Mouse (Mus musculus) heart, postnatal 36 days (tissue): ENCODE data around the gene Rab11fip5. TPM values are rescaled to one million over a fixed set of nuclear protein-coding genes. Genes with fewer than 3 reads are reported as not detected.

Experiments used
- DNase-seq, 2 experiments: peaks; one replicate each; pipeline ENCODE4 v3.0.0; 2021 to 2022
- intact Hi-C: fragments of 180-260 bp; cut with DNase I; formaldehyde crosslinking; loops from one replicate; pipeline ENCODE4 v1.15.1; 2025
- total RNA-seq, 2 experiments: library from RNA; stranded (reverse); gene quantifications; 2 replicates each; pipeline ENCODE4 v1.2.3; 2021

The Rab11fip5 gene
- total RNA-seq, 2 experiments from 2014 or later, result 65.0 to 67.0 TPM

DNA sequence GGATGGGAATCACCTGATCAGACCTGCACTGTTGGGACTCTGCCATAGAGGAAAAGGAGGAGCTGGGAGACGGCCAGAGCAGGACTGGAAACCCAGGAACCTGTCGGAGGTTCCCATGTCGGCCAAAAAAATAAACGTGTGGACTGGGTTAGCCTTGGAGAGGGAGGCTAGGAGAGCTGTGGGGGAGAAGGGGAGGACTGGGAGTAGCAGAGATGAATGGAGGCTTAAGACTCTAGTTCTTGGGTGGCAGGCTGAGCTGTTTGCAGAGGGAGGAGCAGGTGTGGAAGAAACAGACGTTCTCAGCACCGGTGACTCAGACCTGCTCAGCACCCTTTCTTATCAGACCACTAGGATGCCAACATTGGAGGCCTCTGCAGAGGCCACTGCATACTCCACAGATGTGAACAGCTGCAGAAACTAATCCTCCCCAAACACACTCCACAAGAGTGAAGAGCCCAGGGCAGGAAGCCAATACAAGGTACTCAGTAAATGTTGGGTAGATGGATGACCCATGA, 43.2 kb downstream of the Rab11fip5 start:
- no peak for DNase-seq
- intact Hi-C loops, result loop anchor here (5.0 to 10.0 kb wide), 2 partner anchors 169 to 266 kb away; partner anchors contain the start of gene Exoc6b

DNA sequence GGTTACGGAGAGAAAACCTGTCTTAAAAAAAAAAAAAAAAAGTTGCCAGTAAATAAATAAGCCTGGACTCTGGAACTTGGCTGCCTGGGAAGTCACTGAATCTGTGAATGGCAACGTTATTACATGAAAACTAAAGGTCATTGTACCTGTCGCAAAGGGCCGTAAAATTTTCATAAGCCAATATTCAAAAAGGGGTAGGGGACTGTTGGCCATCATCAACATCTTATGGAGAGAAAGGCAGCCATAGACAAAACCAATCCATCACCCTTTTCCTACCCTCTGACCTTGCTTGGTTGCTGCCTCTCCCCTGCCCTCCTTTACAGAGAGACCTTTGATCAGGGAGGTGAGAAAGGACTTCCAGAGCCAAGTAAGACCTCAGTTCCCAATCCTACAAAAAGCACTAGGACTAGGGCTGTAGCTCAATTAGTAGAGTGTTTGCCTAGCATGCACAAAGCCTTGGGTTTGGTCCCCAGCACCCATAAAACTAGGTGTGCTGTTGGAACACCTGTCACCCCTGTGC, 44.7 kb downstream of the Rab11fip5 start:
- DNase-seq, result no peak
- intact Hi-C loops, result loop anchor here (5.0 to 10.0 kb wide), 2 partner anchors 167 to 265 kb away; partner anchors contain the start of gene Exoc6b

DNA sequence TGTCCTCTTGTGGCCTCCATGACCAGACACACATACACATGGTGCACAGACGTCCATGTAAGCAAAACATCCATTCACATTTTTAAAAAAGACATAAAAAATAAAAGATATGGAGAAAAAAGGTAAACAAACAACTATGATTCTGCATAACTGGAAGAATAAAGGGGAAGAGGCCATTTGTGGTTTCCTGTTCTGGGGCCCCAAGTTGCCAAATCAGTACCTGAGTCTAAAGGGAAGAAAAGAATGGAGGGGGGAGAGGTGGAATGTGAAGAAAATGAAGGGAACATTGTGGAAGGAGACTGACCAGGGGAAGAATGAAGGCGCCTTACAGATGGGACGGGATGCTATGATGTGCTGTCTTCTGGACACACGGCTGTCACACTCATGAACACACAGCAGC, 47.9 kb downstream of the Rab11fip5 start:
- intact Hi-C loops, result no loop called here
- DNase-seq, result no peak

GRCm38 (mm10) chr6:85325109-85325508, 49.3 kb downstream of the Rab11fip5 start:
- intact Hi-C loops, result no loop called here
- DNase-seq, result no peak

DNA sequence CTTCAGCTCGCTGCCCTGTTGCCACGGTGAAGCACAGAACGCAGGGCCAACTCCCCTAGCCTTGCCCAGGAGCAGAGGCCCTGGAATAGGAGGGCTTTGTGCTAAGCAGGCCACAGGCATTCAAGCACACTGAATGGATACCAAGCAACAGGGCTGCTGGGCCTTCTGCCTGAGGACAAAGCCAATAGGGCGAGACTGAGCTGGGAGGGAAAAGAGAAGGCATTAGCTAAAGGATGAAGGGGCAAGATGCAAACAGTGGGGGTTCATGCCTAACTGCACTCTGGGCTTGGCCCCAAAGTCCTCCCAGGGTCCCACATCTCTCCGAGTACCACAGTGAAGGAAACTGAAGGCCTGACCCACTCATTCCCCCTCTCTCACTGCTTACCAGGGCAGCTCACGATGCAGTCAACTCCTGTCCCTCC, 54.0 kb downstream of the Rab11fip5 start:
- no peak for DNase-seq
- intact Hi-C loops, result no loop called here

- intact Hi-C loops, result no loop called here
- no peak for DNase-seq
Observed at GRCm38 (mm10) chr6:85316211-85316610, 58.2 kb downstream of the Rab11fip5 start.

- no peak for DNase-seq
- intact Hi-C loops, result no loop called here
Observed at GRCm38 (mm10) chr6:85314064-85314798, 60.2 kb downstream of the Rab11fip5 start.

- DNase-seq, result no peak
- intact Hi-C loops, result no loop called here
Observed at GRCm38 (mm10) chr6:85307894-85308293, 66.5 kb downstream of the Rab11fip5 start.

DNA sequence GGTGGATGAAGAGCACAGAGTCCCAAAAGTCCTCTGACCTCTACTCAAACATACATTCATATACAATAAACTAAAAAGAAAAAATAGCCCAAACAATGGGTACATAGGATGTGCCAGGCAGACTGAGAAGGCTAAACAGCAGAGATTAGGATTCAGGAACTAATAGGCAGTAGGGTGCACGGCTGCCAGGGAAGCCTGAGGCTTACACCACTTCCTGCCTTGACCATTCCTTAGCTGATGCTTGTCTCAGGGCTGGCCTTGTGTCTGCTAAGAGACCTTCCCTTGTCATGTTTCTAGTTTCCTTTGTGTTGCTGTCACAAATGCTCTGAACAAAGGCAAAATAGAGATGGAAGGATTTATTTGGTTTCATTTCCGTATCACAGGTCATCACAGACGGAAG, 68.1 kb downstream of the Rab11fip5 start:
- intact Hi-C loops, result no loop called here

DNA sequence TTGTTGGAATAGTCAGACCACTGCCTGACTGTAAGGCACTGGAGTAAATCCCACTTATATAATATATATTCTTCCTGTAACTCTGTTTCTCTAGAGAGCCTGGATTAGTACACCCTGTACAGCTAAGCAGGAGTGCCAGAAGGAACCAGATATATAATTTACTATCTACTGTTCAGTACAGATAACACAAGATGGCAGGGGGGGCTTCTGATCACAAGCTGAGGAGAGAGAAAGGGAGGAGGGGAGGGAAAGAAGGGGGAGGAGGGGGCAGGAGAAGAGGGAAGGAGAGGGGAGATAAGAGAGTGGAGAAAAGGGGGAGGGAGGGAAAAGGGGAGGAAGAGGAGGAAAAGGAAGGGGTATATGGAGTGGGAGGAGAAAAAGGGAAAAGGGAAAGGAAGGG, 68.6 kb downstream of the Rab11fip5 start:
- intact Hi-C loops, result no loop called here
- no peak for DNase-seq

More for the DNA sequence above, 68.1 kb downstream of the Rab11fip5 start:
- no peak for DNase-seq

DNA sequence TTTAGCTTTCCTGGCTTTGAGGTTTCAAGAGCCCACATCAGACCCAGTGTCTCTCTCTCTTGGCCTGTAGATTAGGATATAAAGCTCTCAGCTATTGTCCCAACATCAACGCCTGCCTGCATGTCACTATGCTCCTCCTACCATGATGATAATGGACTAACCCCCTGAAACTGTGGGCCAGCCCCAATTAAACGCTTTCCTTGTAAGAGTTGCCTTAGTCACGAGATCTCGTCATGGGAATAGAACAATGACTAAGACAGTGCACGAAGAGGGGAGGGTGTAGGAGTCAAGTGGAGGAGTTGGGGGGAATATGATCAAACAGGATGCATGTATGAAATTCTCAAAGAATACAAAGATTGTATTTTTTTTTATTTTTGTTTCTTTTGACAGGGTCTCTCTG, 69.5 kb downstream of the Rab11fip5 start:
- intact Hi-C loops, result no loop called here
- no peak for DNase-seq

DNA sequence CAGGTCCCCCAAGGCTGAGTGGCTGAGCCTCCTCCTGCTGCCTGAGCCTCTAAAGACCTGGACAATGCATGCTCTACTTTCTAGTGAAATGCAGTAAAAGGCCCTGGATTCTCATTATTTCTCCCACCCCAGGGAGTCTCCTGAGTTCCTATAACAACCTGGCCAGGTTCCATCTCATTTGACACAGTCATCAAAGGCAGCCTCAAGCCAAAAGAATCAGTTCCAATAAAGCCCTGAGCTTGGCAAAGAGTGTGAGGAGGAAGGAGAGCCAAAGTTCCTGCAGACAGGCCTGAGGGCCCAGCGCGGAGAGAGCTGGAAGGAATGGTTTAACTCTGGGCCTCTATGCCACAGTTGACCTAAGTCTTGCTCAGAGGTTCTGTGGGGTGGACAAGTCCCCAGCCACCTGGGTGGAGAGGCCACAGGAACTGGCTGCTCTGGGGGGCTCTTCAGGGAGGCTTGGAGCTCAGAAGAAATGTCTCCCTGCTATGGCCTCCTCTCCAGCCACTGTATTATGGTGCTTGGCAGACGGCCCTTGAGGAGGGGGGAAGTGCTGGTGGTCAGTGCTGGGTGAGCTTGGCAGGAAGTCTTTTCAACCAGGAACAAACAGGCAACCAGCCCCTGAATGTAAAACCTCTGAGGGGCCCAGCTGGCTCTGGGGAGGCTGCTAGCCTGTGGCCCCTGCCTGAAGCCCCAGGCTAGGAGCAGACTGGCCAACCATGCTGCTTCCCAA, 71.9 kb downstream of the Rab11fip5 start:
- intact Hi-C loops, result no loop called here
- peak; percentile 27 to 40 for DNase-seq

- intact Hi-C loops, result no loop called here
- peak; percentile 42 to 66 for DNase-seq
Observed at GRCm38 (mm10) chr6:85295384-85296167, 78.9 kb downstream of the Rab11fip5 start.

DNA sequence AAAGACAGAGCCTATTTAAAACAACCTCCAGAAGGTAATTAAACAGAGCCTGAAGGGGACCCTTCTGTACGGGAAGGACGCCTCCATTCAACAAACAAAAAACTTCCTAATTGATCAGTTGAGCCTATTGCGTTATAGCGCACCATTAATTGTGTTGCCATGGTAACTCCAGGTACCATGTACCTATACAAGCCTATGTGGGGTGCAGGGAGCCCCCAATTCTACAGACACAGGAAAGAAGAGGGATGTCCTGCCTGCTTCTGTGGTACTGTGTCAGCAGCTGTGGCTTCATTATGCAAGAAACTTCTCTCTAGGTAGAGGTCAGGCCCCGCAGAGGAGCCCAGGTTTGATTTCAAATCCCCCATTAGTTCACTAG, 80.4 kb downstream of the Rab11fip5 start:
- intact Hi-C loops, result no loop called here
- no peak for DNase-seq

- DNase-seq, result no peak
- intact Hi-C loops, result no loop called here
Observed at GRCm38 (mm10) chr6:85293255-85294003, 81.0 kb downstream of the Rab11fip5 start.

DNA sequence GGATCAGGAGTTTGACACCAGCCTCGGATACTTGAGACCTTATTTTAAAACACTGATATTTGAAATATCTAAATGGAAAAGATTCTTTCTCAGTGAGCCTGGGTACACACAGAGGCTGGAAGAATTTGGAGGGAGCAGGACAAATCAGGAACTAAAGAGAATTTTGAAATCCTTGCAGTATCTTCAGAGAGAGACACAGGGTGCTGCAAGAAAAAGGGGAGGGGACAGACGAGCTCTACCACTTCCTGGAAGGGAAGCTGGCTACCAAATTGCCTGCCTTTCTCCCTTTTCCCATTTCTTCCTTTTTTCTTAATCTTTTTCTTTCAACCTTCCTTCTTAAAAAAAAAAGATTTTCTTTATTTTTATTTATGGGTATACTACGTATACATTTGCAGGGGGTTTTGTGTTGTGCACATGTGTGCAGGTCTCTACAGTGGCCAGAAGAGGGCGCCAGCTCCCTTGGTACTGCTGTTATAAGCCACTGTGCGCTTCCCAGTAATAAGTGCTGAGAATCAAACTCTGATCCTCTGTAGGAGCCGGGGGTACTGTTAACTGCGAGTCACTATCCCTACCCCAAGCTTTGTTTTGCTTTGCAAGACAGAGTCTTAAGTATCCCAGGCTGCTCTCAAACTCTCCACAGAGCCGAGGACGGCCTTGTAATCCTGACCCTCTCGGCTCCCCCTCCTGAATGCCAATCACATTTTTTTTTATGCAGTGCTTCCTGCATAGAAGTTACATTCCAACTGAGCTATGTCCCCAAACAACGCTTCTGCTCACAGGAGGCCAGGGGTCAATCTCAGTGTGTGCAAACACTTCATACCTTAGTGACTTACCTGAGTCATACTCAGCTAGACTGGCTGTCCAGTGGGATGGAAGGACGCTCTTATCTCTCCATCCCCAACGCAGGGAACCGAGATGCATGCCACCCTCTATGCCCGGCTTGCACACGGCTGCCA, 83.3 kb downstream of the Rab11fip5 start:
- DNase-seq, result no peak
- intact Hi-C loops, result no loop called here

DNA sequence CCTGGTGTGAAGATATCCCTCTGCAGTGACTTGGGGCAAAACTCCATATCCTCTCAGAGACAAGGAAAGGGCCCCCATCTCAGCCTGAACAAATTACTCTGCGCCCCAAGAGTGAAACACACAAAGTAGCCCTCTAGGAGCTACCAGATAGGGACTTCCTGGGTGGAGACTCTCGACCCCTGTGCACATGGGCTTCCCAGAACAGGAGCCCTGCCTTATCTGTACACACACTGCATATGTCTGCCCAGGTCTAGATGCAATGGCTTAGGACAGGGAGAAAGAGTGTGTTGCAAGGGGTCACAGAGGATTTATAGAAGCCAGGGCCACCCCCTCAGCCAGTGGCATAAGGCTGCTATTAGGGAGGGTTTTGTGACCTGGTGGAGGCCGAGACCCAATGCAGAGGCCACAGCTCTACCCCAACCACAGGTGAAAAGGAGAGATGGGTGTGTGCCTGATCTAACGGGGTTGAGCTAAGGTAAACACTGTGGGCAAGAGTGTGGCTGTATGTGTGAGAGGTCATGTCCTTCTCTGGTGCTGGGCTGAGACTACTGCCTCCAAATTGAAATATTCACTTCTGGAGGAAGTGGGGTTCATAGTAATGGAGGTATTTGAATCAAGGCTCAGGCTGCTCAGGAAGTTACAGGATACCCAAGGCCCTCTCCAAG, 86.1 kb downstream of the Rab11fip5 start:
- DNase-seq, result no peak
- intact Hi-C loops, result no loop called here

GRCm38 (mm10) chr6:85286283-85287047, 88.0 kb downstream of the Rab11fip5 start:
- intact Hi-C loops, result no loop called here
- DNase-seq, result no peak
